Mouse (Mus musculus): ENCODE measurements around the gene Lrrc23.

GRCm38 (mm10) chr6:124767536-124767919, 12.0 kb downstream of the Lrrc23 start:
- TF ChIP-seq CTCF (IDR thresholded peaks at IDR 0.05): no peak
- no peak for TF ChIP-seq POLR2A (IDR thresholded peaks at IDR 0.05; ENCODE audit: insufficient read depth, low read depth, low read length)

Measured in heart, adult 2 months (tissue).